Mouse (Mus musculus) G1E (cell line): ENCODE data around the gene 1700069L16Rik. TPM values are rescaled to one million over a fixed set of nuclear protein-coding genes. Genes with fewer than 3 reads are reported as not detected.

Source experiments
- ATAC-seq: 2 replicates; pipeline ENCODE4 v1.8.0; 2016; ENCODE audit warnings: mild to moderate bottlenecking; ENCODE audit not compliant: insufficient number of reproducible peaks, poor library complexity, low FRiP score, severe bottlenecking; ENCODE audit errors: extremely low read depth
- DNase-seq: peaks from one replicate; pipeline ENCODE4 v3.0.0; 2012; ENCODE audit warnings: low spot score
- H3K27me3 ChIP-seq: 2 replicates; pipeline ENCODE4 v1.6.1; 2012; ENCODE audit warnings: mild to moderate bottlenecking, low read length, inconsistent platforms; ENCODE audit not compliant: insufficient read depth
- H3K36me3 ChIP-seq: replicated peaks from 2 replicates; pipeline ENCODE3; 2012; ENCODE audit warnings: mild to moderate bottlenecking, inconsistent platforms
- H3K4me1 ChIP-seq: 2 replicates; pipeline ENCODE4 v1.6.1; 2012; ENCODE audit warnings: low read depth, low read length, inconsistent platforms, mixed read lengths; ENCODE audit not compliant: insufficient read depth
- H3K4me3 ChIP-seq: 2 replicates; pipeline ENCODE4 v1.5.1; 2012; ENCODE audit warnings: low read depth, mild to moderate bottlenecking, inconsistent platforms, low read length, moderate library complexity, mixed read lengths
- H3K9me3 ChIP-seq: replicated peaks from 2 replicates; pipeline ENCODE4 v1.6.1; 2012; ENCODE audit warnings: inconsistent platforms
- CTCF ChIP-seq: IDR thresholded peaks from 2 replicates; pipeline ENCODE4 v1.5.1; 2012; ENCODE audit warnings: low read depth, low read length, inconsistent platforms, mixed read lengths
- GATA1 ChIP-seq: IDR thresholded peaks from 2 replicates; pipeline ENCODE4 v1.6.1; 2012; ENCODE audit warnings: borderline replicate concordance, low read length, inconsistent platforms, mixed read lengths
- GATA2 ChIP-seq: IDR thresholded peaks from 2 replicates; pipeline ENCODE4 v1.6.1; 2012; ENCODE audit warnings: low read depth, low read length, inconsistent platforms, borderline replicate concordance
- POLR2AphosphoS5 ChIP-seq: IDR thresholded peaks from 2 replicates; pipeline ENCODE4 v1.6.1; 2012; ENCODE audit warnings: low read depth, low read length, inconsistent platforms; ENCODE audit not compliant: insufficient replicate concordance
- TAL1 ChIP-seq: conservative IDR thresholded peaks from 2 replicates; pipeline ENCODE4 v1.6.1; 2012; ENCODE audit warnings: low read depth, low read length, inconsistent platforms, mixed read lengths
- polyA plus RNA-seq: library from polyadenylated mRNA; stranded (reverse); fragments of >175 nt; gene quantifications from 2 replicates; pipeline ENCODE4 v1.2.3, GENCODE M21; 2012
- total RNA-seq, 2 experiments: library from RNA; stranded (forward) in 1 of 2; stranded (reverse) in 1 of 2; fragments of 200-1000 nt in 1 of 2; fragments of >200 nt in 1 of 2; fragmentation: Nextera tagmentation in 1 of 2; gene quantifications; 2 replicates each; pipeline ENCODE4 v1.2.3; 2014 to 2017

1700069L16Rik gene
- total and polyA plus RNA-seq, 3 experiments: not detected

DNA sequence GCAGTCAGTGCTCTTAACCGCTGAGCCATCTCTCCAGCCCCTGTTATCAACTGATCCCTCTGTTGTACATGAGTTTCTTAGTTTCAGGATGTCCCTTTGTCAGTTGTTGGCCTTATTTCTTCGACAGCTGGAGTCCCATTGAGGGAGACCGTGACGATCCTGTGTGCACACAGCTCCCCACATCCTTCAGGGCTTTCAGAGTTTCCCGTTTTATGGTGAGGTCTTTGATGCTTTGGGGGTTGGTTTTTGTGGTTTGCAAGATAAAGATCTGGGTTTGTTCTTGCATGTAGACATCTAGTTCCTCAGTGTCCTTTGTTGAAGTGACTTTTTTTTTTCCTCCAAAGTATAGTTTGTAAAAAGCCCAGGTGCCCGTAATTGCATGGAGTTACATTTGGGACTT, 54.0 kb downstream of the 1700069L16Rik start:
- TF ChIP-seq POLR2AphosphoS5: no peak
- no peak for TF ChIP-seq TAL1
- no peak for TF ChIP-seq CTCF
- no peak for TF ChIP-seq GATA2
- no peak for TF ChIP-seq GATA1
- H3K4me3 ChIP-seq: no peak overlapping the region
- H3K27me3 ChIP-seq: no peaks in the 10 kb centered on the region
- peaks cover 67% of the 10 kb centered on the region for H3K9me3 ChIP-seq
- no peak for ATAC-seq
- no peaks in the 10 kb centered on the region for H3K36me3 ChIP-seq
- H3K4me1 ChIP-seq: no peaks in the 10 kb centered on the region
- no peak for DNase-seq

DNA sequence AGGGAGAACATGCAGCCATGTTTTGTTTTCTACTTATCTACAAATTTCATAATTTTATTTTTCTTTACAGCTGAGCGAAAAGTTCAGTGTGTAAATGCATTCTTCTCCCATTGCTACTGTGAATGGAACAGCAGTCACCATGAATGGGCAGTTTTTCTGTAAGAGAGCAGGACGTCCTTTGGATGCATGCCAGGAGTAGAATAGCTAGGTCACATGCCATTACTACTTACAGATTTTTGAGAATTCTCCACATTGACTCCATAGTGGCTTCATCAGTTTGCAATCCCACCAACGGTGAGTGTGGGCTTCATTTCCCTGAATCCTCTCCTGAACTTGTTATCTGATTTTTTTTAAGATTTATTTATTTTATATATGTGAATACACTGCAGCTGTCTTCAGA, 54.5 kb downstream of the 1700069L16Rik start:
- DNase-seq (no peak), ATAC-seq (no peak)
- H3K36me3 ChIP-seq: no peaks in the 10 kb centered on the region
- peaks cover 67% of the 10 kb centered on the region for H3K9me3 ChIP-seq
- no peaks in the 10 kb centered on the region for H3K4me1 ChIP-seq
- TF ChIP-seq TAL1 (no peak), POLR2AphosphoS5 (no peak), GATA1 (no peak), CTCF (no peak), GATA2 (no peak)
- no peak overlapping the region for H3K4me3 ChIP-seq
- no peaks in the 10 kb centered on the region for H3K27me3 ChIP-seq

DNA sequence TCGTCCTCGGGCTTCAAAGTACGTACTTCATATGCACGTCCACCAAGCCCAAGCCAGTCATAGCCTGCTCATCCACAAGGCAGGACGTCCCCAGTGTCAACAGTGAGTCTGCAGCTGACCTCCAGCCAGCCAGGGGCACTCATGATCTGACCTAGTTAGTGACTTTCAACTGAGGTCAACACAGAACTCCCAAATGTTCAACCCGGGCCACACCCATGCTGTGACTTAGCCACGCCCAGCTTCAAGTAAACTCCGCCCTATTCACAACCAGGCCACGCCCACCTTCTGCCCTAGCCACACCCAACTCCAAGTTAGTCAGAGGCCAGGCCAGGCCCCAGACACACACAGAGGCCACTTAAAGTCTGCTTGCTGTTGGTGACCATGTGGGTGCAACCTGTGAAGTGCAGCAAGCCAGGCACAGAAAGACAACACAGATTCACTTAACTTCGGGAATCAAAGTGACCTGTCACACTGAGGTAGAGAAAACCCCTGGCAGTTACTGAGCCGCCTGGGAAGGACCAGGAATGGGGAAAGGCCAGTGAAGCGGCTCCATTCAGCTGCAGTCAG, 59.9 kb downstream of the 1700069L16Rik start:
- ATAC-seq (no peak), DNase-seq (no peak)
- Histone ChIP-seq H3K4me1 (no peaks in the 10 kb centered on the region), H3K4me3 (no peak overlapping the region), H3K9me3 (peaks cover 75% of the 10 kb centered on the region), H3K27me3 (no peaks in the 10 kb centered on the region), H3K36me3 (no peaks in the 10 kb centered on the region)
- TF ChIP-seq TAL1 (no peak), GATA2 (no peak), CTCF (no peak), POLR2AphosphoS5 (no peak), GATA1 (no peak)

DNA sequence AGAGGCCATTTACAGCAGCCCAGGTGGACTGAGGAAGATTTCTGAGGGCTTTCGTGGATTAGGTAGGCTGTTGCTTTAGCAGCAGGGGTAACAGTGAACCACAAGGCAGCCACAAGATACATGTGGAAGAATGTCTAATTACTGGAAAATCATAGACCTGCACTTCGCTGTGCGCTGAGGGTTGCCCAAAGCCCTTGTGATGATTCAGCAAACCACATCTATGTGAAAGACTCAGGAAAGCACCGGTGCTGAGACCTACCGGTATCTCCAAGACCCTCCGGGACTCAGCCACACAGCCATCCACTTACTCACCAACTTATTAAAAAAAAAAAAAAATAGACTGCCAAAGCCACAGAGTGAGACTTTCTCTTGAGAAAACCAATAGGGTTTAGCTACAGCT, 60.4 kb downstream of the 1700069L16Rik start:
- no peaks in the 10 kb centered on the region for H3K4me1 ChIP-seq
- ATAC-seq (no peak), DNase-seq (no peak)
- H3K9me3 ChIP-seq: peaks cover 77% of the 10 kb centered on the region
- TF ChIP-seq POLR2AphosphoS5 (no peak), GATA2 (no peak), CTCF (no peak), TAL1 (no peak), GATA1 (no peak)
- no peak overlapping the region for H3K4me3 ChIP-seq
- no peaks in the 10 kb centered on the region for H3K27me3 ChIP-seq
- H3K36me3 ChIP-seq: no peaks in the 10 kb centered on the region

DNA sequence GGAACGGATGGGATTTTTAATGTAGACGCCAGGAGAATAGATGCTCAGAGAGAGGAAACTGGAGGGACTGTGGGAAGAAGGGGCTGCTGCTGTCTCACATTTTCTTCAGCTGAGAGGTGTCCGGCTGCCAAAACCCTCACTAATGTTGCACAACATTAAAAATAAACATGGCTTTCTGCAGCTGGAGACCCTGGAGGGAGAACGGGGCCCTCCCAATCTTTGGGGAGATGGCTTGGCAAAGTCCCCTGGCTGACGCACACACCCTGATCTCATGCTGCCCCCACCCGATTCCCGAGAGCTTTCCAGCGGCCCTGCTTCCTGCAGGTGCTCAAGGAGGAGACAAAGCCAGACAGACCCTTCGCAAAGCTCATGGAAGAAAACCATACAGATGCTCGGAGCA, 63.7 kb downstream of the 1700069L16Rik start:
- Histone ChIP-seq H3K9me3 (peaks cover 69% of the 10 kb centered on the region), H3K27me3 (no peaks in the 10 kb centered on the region), H3K4me3 (no peak overlapping the region), H3K36me3 (no peaks in the 10 kb centered on the region), H3K4me1 (no peaks in the 10 kb centered on the region)
- no peak for ATAC-seq
- no peak for DNase-seq
- no peak for TF ChIP-seq POLR2AphosphoS5
- no peak for TF ChIP-seq GATA1
- TF ChIP-seq CTCF: no peak
- no peak for TF ChIP-seq GATA2
- TF ChIP-seq TAL1: no peak

DNA sequence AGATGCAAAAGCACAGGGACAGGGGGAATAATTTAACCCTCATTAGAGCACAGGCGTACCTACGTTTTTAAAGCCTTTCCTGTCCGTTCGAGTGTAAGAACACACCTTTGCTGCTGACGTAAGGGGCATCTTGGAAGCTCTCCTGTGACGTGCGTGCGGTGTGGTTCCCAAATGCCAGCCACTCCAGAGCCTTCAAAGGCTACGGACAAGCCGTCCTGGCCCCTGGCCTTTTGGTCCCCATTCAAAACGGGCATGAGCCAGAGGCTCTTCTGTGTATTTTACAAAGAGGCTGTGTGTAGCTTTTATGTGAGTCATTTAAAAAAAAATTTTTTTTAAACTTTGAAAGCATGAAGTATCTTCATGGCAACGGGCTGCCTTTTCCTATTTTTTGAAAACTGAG, 69.8 kb downstream of the 1700069L16Rik start:
- Histone ChIP-seq H3K9me3 (peaks cover 69% of the 10 kb centered on the region), H3K27me3 (no peaks in the 10 kb centered on the region), H3K4me1 (no peaks in the 10 kb centered on the region), H3K4me3 (no peak overlapping the region), H3K36me3 (no peaks in the 10 kb centered on the region)
- DNase-seq: no peak
- no peak for ATAC-seq
- no peak for TF ChIP-seq POLR2AphosphoS5
- no peak for TF ChIP-seq TAL1
- TF ChIP-seq GATA1: no peak
- no peak for TF ChIP-seq GATA2
- no peak for TF ChIP-seq CTCF

DNA sequence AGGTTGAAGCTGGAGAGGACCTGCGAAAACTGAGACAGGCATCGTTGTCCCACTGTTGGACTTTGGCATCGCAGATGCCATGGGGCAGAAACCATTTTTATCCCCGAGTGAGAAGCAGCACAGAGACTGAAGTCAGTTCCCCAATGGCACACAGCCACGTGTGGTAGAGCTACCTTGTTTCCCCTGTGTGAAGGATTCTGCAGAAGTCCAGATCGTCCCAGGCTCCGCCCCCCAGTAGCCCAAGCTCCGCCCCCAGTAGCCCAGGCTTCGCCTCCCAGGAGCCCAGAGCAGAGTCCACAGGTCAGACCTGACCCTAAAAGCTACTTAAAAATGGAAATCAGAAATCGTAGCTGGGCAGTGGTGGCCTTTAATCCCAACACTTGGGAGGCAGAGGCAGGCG, 70.4 kb downstream of the 1700069L16Rik start:
- Histone ChIP-seq H3K4me1 (no peaks in the 10 kb centered on the region), H3K9me3 (peaks cover 72% of the 10 kb centered on the region), H3K36me3 (no peaks in the 10 kb centered on the region), H3K4me3 (no peak overlapping the region), H3K27me3 (no peaks in the 10 kb centered on the region)
- TF ChIP-seq TAL1: no peak
- TF ChIP-seq GATA1: no peak
- DNase-seq (no peak), ATAC-seq (no peak)
